Mouse (Mus musculus): ENCODE results near the gene Ywhah.

GRCm38 (mm10) chr5:33070071-33070470 lies 51.5 kb downstream of the Ywhah start:
- TF ChIP-seq CTCF (IDR thresholded peaks at IDR 0.05; ENCODE audit: insufficient read depth, low read depth, low read length) (no peak), POLR2A (IDR thresholded peaks at IDR 0.05; ENCODE audit: insufficient read depth, low read depth, low read length) (no peak)
